Mouse (Mus musculus): ENCODE results near the gene Cacnb4.

DNA sequence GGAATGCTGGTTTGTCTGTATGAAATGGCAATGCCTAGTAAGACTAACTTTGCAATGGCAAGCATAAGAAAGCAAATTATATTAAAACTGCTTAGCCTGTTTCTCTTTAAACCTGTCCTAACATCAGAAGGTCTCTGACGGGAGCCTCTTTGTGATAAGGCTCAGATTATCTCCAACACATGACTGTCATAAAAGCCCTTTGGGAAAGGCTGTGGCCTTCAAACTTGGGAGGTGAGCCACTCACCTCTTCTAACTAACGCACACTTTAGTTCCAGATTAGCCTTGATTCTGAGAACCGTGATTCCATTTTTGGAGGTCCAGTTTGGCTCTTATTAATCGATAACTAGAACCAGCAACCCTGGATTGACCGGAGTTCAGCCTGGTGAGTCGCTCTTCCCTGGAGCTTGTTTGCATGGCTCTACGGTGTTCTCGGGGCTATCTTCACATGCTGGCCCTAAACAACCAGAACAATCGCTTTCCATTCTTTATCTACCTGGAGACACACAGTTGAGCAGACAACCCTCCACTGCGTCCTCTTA, 100.9 kb downstream of the Cacnb4 start:
- TF ChIP-seq TAL1 (IDR thresholded peaks at IDR 0.05; ENCODE audit: low read length) (no peak), GATA1 (IDR thresholded peaks at IDR 0.05; ENCODE audit: low read length) (no peak)

All from erythroblast, embryonic 14.5 days (primary cell).